Mouse (Mus musculus) lung, postnatal 0 days (tissue): Measurements from ENCODE around the gene Slc6a20b.

Source experiments
- CTCF ChIP-seq: IDR thresholded peaks from 2 replicates; pipeline ENCODE4 v1.5.1; 2016; ENCODE audit warnings: antibody characterized with exemption, mild to moderate bottlenecking
- EP300 ChIP-seq: IDR thresholded peaks from 2 replicates; pipeline ENCODE4 v1.6.1; 2016; ENCODE audit warnings: antibody characterized with exemption, mild to moderate bottlenecking, control low read depth

GRCm38 (mm10) chr9:123554599-123554998 is 77.8 kb downstream of the Slc6a20b start:
- no peak for TF ChIP-seq CTCF
- TF ChIP-seq EP300, result no peak
